Mouse (Mus musculus): ENCODE results near the gene Ptpn1. TPM values are rescaled to one million over a fixed set of nuclear protein-coding genes. Genes with fewer than 3 reads are reported as not detected.

The Ptpn1 gene
- polyA plus RNA-seq, 1 experiment from 2014 or later = 54.8 TPM

- Histone ChIP-seq H3K4me3 (replicated peaks) (no peak overlapping the region), H3K9ac (no peak overlapping the region), H3K27ac (no peak overlapping the region), H3K4me2 (no peak overlapping the region), H3K27me3 (replicated peaks) (no peaks in the 10 kb centered on the region), H3K36me3 (no peaks in the 10 kb centered on the region; the same call in 1 of the 2 replicates), H3K4me1 (peaks cover 12% of the 10 kb centered on the region), H3K9me3 (no peaks in the 10 kb centered on the region)
- 54% methylated on average over 2 of the region's 2 CpGs for WGBS
- ATAC-seq (ENCODE audit: insufficient read depth, low FRiP score, low read depth) = no peak
These were observed 72.5 kb downstream of the Ptpn1 start for GRCm38 (mm10) chr2:168004369-168004768.

- Histone ChIP-seq H3K27ac (no peak overlapping the region), H3K36me3 (no peaks in the 10 kb centered on the region; the same call in 1 of the 2 replicates), H3K4me3 (replicated peaks) (no peak overlapping the region), H3K4me1 (peaks cover 15% of the 10 kb centered on the region), H3K9ac (no peak overlapping the region), H3K4me2 (no peak overlapping the region), H3K9me3 (no peaks in the 10 kb centered on the region), H3K27me3 (replicated peaks) (no peaks in the 10 kb centered on the region)
- no peak for ATAC-seq (ENCODE audit: insufficient read depth, low FRiP score, low read depth)
- WGBS = 81% methylated on average over 3 of the region's 3 CpGs
These were observed 73.1 kb downstream of the Ptpn1 start for GRCm38 (mm10) chr2:168005005-168005404.

GRCm38 (mm10) chr2:168005616-168006015 lies 73.8 kb downstream of the Ptpn1 start:
- Histone ChIP-seq H3K4me1 (peaks cover 21% of the 10 kb centered on the region), H3K4me2 (no peak overlapping the region), H3K27me3 (replicated peaks) (no peaks in the 10 kb centered on the region), H3K27ac (no peak overlapping the region), H3K9me3 (no peaks in the 10 kb centered on the region), H3K9ac (no peak overlapping the region), H3K4me3 (replicated peaks) (no peak overlapping the region), H3K36me3 (no peaks in the 10 kb centered on the region; the same call in 1 of the 2 replicates)
- 35% methylated on average over 3 of the region's 3 CpGs for WGBS
- no peak for ATAC-seq (ENCODE audit: insufficient read depth, low FRiP score, low read depth)

- no peaks in the 10 kb centered on the region; the same call in 1 of the 2 replicates for H3K36me3 ChIP-seq
- 81% methylated on average over 6 of the region's 6 CpGs for WGBS
- no peak for ATAC-seq (ENCODE audit: insufficient read depth, low FRiP score, low read depth)
- H3K9me3 ChIP-seq = no peaks in the 10 kb centered on the region
- H3K4me1 ChIP-seq = peaks cover 26% of the 10 kb centered on the region
- H3K27me3 ChIP-seq (replicated peaks) = no peaks in the 10 kb centered on the region
- no peak overlapping the region for H3K4me2 ChIP-seq
- H3K9ac ChIP-seq = no peak overlapping the region
- H3K4me3 ChIP-seq (replicated peaks) = no peak overlapping the region
- no peak overlapping the region for H3K27ac ChIP-seq
These were observed 74.6 kb downstream of the Ptpn1 start for GRCm38 (mm10) chr2:168006489-168006888.

- Histone ChIP-seq H3K36me3 (no peaks in the 10 kb centered on the region), H3K27ac (no peak overlapping the region), H3K9ac (no peak overlapping the region), H3K4me1 (peaks cover 31% of the 10 kb centered on the region), H3K4me3 (replicated peaks) (no peak overlapping the region), H3K9me3 (no peaks in the 10 kb centered on the region), H3K4me2 (no peak overlapping the region), H3K27me3 (replicated peaks) (no peaks in the 10 kb centered on the region)
- 88% methylated on average over 3 of the region's 3 CpGs for WGBS
- ATAC-seq (ENCODE audit: insufficient read depth, low FRiP score, low read depth) = no peak
These were observed 76.3 kb downstream of the Ptpn1 start for GRCm38 (mm10) chr2:168008132-168008531.

GRCm38 (mm10) chr2:168009936-168010668 lies 78.2 kb downstream of the Ptpn1 start, which contains the start of gene Ripor3:
TSS of gene Ripor3 (minus strand) at chr2:168010618.
- Histone ChIP-seq H3K4me1 (peaks cover 27% of the 10 kb centered on the region), H3K4me3 (replicated peaks) (no peak within 1 kb of the TSS), H3K9ac (no peak within 1 kb of the TSS), H3K4me2 (no peak within 1 kb of the TSS), H3K36me3 (no peaks in the 10 kb centered on the region), H3K27me3 (replicated peaks) (no peaks in the 10 kb centered on the region), H3K9me3 (no peaks in the 10 kb centered on the region), H3K27ac (peak within 1 kb of the TSS; percentile 18; the same call in 1 of the 2 replicates)
- ATAC-seq (ENCODE audit: insufficient read depth, low FRiP score, low read depth) = no peak
- WGBS = 37% methylated on average over 9 of the region's 9 CpGs

GRCm38 (mm10) chr2:168010893-168011292 lies 79.0 kb downstream of the Ptpn1 start:
- no peak for ATAC-seq (ENCODE audit: insufficient read depth, low FRiP score, low read depth)
- no peak overlapping the region for H3K4me3 ChIP-seq (replicated peaks)
- peak overlapping the region; percentile 18; the same call in 1 of the 2 replicates for H3K27ac ChIP-seq
- H3K9ac ChIP-seq = no peak overlapping the region
- H3K4me2 ChIP-seq = no peak overlapping the region
- 33% methylated on average over 11 of the region's 11 CpGs for WGBS
- peaks cover 25% of the 10 kb centered on the region for H3K4me1 ChIP-seq
- no peaks in the 10 kb centered on the region for H3K36me3 ChIP-seq
- no peaks in the 10 kb centered on the region for H3K27me3 ChIP-seq (replicated peaks)
- no peaks in the 10 kb centered on the region for H3K9me3 ChIP-seq

GRCm38 (mm10) chr2:168016951-168017391 lies 85.1 kb downstream of the Ptpn1 start:
- Histone ChIP-seq H3K9me3 (no peaks in the 10 kb centered on the region), H3K36me3 (no peaks in the 10 kb centered on the region), H3K9ac (no peak overlapping the region), H3K4me2 (no peak overlapping the region), H3K27ac (peak overlapping the region; percentile 84), H3K4me1 (peaks cover 41% of the 10 kb centered on the region), H3K4me3 (replicated peaks) (no peak overlapping the region), H3K27me3 (replicated peaks) (no peaks in the 10 kb centered on the region)
- WGBS = 24% methylated on average over 5 of the region's 5 CpGs
- no peak for ATAC-seq (ENCODE audit: insufficient read depth, low FRiP score, low read depth)

GRCm38 (mm10) chr2:168019201-168019715 lies 87.4 kb downstream of the Ptpn1 start:
- no peaks in the 10 kb centered on the region for H3K27me3 ChIP-seq (replicated peaks)

GRCm38 (mm10) chr2:168023763-168024402 lies 92.0 kb downstream of the Ptpn1 start:
- Histone ChIP-seq H3K4me2 (no peak overlapping the region), H3K9me3 (no peaks in the 10 kb centered on the region), H3K4me3 (replicated peaks) (no peak overlapping the region), H3K9ac (no peak overlapping the region), H3K4me1 (peaks cover 31% of the 10 kb centered on the region), H3K36me3 (no peaks in the 10 kb centered on the region), H3K27me3 (replicated peaks) (no peaks in the 10 kb centered on the region), H3K27ac (peak overlapping the region; percentile 91; the same call in 1 of the 2 replicates)
- no peak for ATAC-seq (ENCODE audit: insufficient read depth, low FRiP score, low read depth)
- WGBS = 52% methylated on average over 3 of the region's 3 CpGs

More at GRCm38 (mm10) chr2:168019201-168019715, 87.4 kb downstream of the Ptpn1 start:
- H3K4me3 ChIP-seq (replicated peaks) = no peak overlapping the region
- peak overlapping the region; percentile 70 for H3K27ac ChIP-seq
- ATAC-seq (ENCODE audit: insufficient read depth, low FRiP score, low read depth) = peak; percentile 20; the same call in 1 of the 2 replicates
- no peak overlapping the region for H3K9ac ChIP-seq
- no peaks in the 10 kb centered on the region for H3K9me3 ChIP-seq
- no peak overlapping the region for H3K4me2 ChIP-seq
- 55% methylated on average over 9 of the region's 9 CpGs for whole genome bisulfite sequencing
- no peaks in the 10 kb centered on the region for H3K36me3 ChIP-seq
- H3K4me1 ChIP-seq = peaks cover 37% of the 10 kb centered on the region

- Histone ChIP-seq H3K4me1 (peaks cover 21% of the 10 kb centered on the region), H3K27me3 (replicated peaks) (no peaks in the 10 kb centered on the region), H3K9me3 (no peaks in the 10 kb centered on the region), H3K27ac (peak overlapping the region; percentile 91), H3K4me2 (no peak overlapping the region), H3K9ac (no peak overlapping the region), H3K36me3 (no peaks in the 10 kb centered on the region), H3K4me3 (replicated peaks) (no peak overlapping the region)
- WGBS = 29% methylated on average over 12 of the region's 12 CpGs
- ATAC-seq (ENCODE audit: insufficient read depth, low FRiP score, low read depth) = peak; percentile 68
These were observed 93.3 kb downstream of the Ptpn1 start for GRCm38 (mm10) chr2:168025174-168025573.

GRCm38 (mm10) chr2:168025882-168026281 lies 94.0 kb downstream of the Ptpn1 start:
- H3K9me3 ChIP-seq = no peaks in the 10 kb centered on the region
- ATAC-seq (ENCODE audit: insufficient read depth, low FRiP score, low read depth) = no peak
- H3K9ac ChIP-seq = no peak overlapping the region
- peak overlapping the region; percentile 91 for H3K27ac ChIP-seq
- H3K4me1 ChIP-seq = peaks cover 16% of the 10 kb centered on the region
- no peaks in the 10 kb centered on the region for H3K36me3 ChIP-seq
- 87% methylated on average over 8 of the region's 8 CpGs for WGBS
- H3K27me3 ChIP-seq (replicated peaks) = no peaks in the 10 kb centered on the region
- H3K4me3 ChIP-seq (replicated peaks) = no peak overlapping the region
- H3K4me2 ChIP-seq = no peak overlapping the region

Measured in stomach, embryonic 15.5 days (tissue).